Mouse (Mus musculus) left cerebral cortex, postnatal 14 days (tissue): ENCODE data around the gene Nisch. TPM values are rescaled to one million over a fixed set of nuclear protein-coding genes. Genes with fewer than 3 reads are reported as not detected.

Source experiments
- DNase-seq, 2 experiments: peaks; one replicate each; pipeline ENCODE4 v3.0.0; 2021 to 2022; ENCODE audit warnings: low spot score in 2 of 2, mixed read lengths in 1 of 2
- intact Hi-C: fragments of 180-260 bp; cut with DNase I; formaldehyde crosslinking; loops from one replicate; pipeline ENCODE4 v1.15.1; 2025
- total RNA-seq, 2 experiments: library from RNA; stranded (reverse); gene quantifications; 2 replicates each; pipeline ENCODE4 v1.2.3; 2021

The Nisch gene
- total RNA-seq, 2 experiments from 2014 or later = 393 to 408 TPM

GRCm38 (mm10) chr14:31197547-31198516, 18.9 kb downstream of the Nisch start:
- peak; percentile 55 to 76 for DNase-seq
- intact Hi-C loops = loop anchor here (5.0 kb wide), 1 partner anchor 66 kb away; the partner anchor contains the start of gene Nt5dc2

- intact Hi-C loops = loop anchor here (5.0 kb wide), 1 partner anchor 64 kb away; the partner anchor contains the start of gene Nt5dc2
Measured at GRCm38 (mm10) chr14:31195968-31196367, 20.8 kb downstream of the Nisch start.

GRCm38 (mm10) chr14:31195521-31195920, 21.2 kb downstream of the Nisch start:
- intact Hi-C loops = loop anchor here (5.0 kb wide), 1 partner anchor 63 kb away; the partner anchor contains the start of gene Nt5dc2

More at GRCm38 (mm10) chr14:31195968-31196367, 20.8 kb downstream of the Nisch start:
- DNase-seq = peak in 1 of 2 experiments; percentile 48

GRCm38 (mm10) chr14:31194891-31195513, 21.7 kb downstream of the Nisch start:
- DNase-seq = peak in 1 of 2 experiments; percentile 35
- intact Hi-C loops = loop anchor here (5.0 kb wide), 1 partner anchor 63 kb away; the partner anchor contains the start of gene Nt5dc2

More at GRCm38 (mm10) chr14:31195521-31195920, 21.2 kb downstream of the Nisch start:
- no peak for DNase-seq

GRCm38 (mm10) chr14:31194441-31194840, 22.3 kb downstream of the Nisch start:
- no peak for DNase-seq
- intact Hi-C loops = no loop called here

GRCm38 (mm10) chr14:31193791-31194190, 23.0 kb downstream of the Nisch start:
- intact Hi-C loops = no loop called here
- peak in 1 of 2 experiments; percentile 59 for DNase-seq

GRCm38 (mm10) chr14:31191936-31192335, 24.8 kb downstream of the Nisch start:
- intact Hi-C loops = no loop called here

GRCm38 (mm10) chr14:31189348-31189747, 27.4 kb downstream of the Nisch start:
- intact Hi-C loops = loop anchor here (10.0 kb wide), 1 partner anchor 165 kb away; no protein-coding TSS in a partner anchor

More at GRCm38 (mm10) chr14:31191936-31192335, 24.8 kb downstream of the Nisch start:
- no peak for DNase-seq

GRCm38 (mm10) chr14:31188771-31189181, 28.0 kb downstream of the Nisch start:
- no peak for DNase-seq
- intact Hi-C loops = loop anchor here (10.0 kb wide), 1 partner anchor 164 kb away; no protein-coding TSS in a partner anchor

More at GRCm38 (mm10) chr14:31189348-31189747, 27.4 kb downstream of the Nisch start:
- no peak for DNase-seq

GRCm38 (mm10) chr14:31186656-31187055, 30.1 kb downstream of the Nisch start:
- intact Hi-C loops = loop anchor here (10.0 kb wide), 1 partner anchor 162 kb away; no protein-coding TSS in a partner anchor

GRCm38 (mm10) chr14:31184195-31184594, 32.6 kb downstream of the Nisch start:
- DNase-seq = no peak
- intact Hi-C loops = loop anchor here (10.0 kb wide), 1 partner anchor 159 kb away; no protein-coding TSS in a partner anchor

More at GRCm38 (mm10) chr14:31186656-31187055, 30.1 kb downstream of the Nisch start:
- no peak for DNase-seq

- intact Hi-C loops = loop anchor here (10.0 kb wide), 1 partner anchor 159 kb away; no protein-coding TSS in a partner anchor
- no peak for DNase-seq
Measured at GRCm38 (mm10) chr14:31183541-31183940, 33.2 kb downstream of the Nisch start.

GRCm38 (mm10) chr14:31182786-31183290, 33.9 kb downstream of the Nisch start:
- intact Hi-C loops = loop anchor here (10.0 kb wide), 1 partner anchor 158 kb away; no protein-coding TSS in a partner anchor
- no peak for DNase-seq

- DNase-seq = no peak
- intact Hi-C loops = loop anchor here (10.0 kb wide), 1 partner anchor 157 kb away; no protein-coding TSS in a partner anchor
Measured at GRCm38 (mm10) chr14:31181512-31181911, 35.2 kb downstream of the Nisch start.

- intact Hi-C loops = loop anchor here (10.0 kb wide), 1 partner anchor 155 kb away; no protein-coding TSS in a partner anchor
- DNase-seq = no peak
Measured at GRCm38 (mm10) chr14:31179677-31180365, 36.9 kb downstream of the Nisch start.

GRCm38 (mm10) chr14:31177715-31178114, 39.0 kb downstream of the Nisch start:
- DNase-seq = no peak
- intact Hi-C loops = no loop called here

- intact Hi-C loops = no loop called here
- DNase-seq = no peak
Measured at GRCm38 (mm10) chr14:31177287-31177686, 39.5 kb downstream of the Nisch start.

GRCm38 (mm10) chr14:31173537-31173936, 43.2 kb downstream of the Nisch start:
- intact Hi-C loops = no loop called here
- DNase-seq = no peak
